Mouse (Mus musculus): ENCODE measurements at regions not wholly inside any gene's neighbourhood (a gene's known extent, or its start where the extent isn't known, plus 50 kb on each side); places are given as distances from the start of the nearest gene placed in this dataset.
A peak's percentile ranks its signal among the peaks of the same experiment; 100 is the strongest.

GRCm38 (mm10) chr3:73572661-73573060 is 135.6 kb downstream of the Bche start:
- H3K27me3 ChIP-seq (ENCODE audit: control insufficient read depth, insufficient read depth, low read length), result no peaks in the 10 kb centered on the region
- H3K27ac ChIP-seq (ENCODE audit: low read length), result no peak overlapping the region
- no peaks in the 10 kb centered on the region for H3K36me3 ChIP-seq (ENCODE audit: control insufficient read depth, insufficient read depth, low read length)
- H3K9ac ChIP-seq (ENCODE audit: low read length), result no peak overlapping the region
- H3K4me2 ChIP-seq (ENCODE audit: low read depth, low read length), result no peak overlapping the region
- H3K4me1 ChIP-seq (ENCODE audit: control insufficient read depth, insufficient read depth, low read length), result no peaks in the 10 kb centered on the region
- H3K9me3 ChIP-seq (replicated peaks; ENCODE audit: control insufficient read depth, low read length), result no peaks in the 10 kb centered on the region
- ATAC-seq (ENCODE audit: insufficient read depth, low FRiP score), result no peak
- H3K4me3 ChIP-seq (replicated peaks; ENCODE audit: low read length), result no peak overlapping the region

GRCm38 (mm10) chr3:73569286-73569685 is 138.9 kb downstream of the Bche start:
- no peaks in the 10 kb centered on the region for H3K9me3 ChIP-seq (replicated peaks; ENCODE audit: control insufficient read depth, low read length)
- H3K27ac ChIP-seq (ENCODE audit: low read length), result no peak overlapping the region
- no peaks in the 10 kb centered on the region for H3K27me3 ChIP-seq (ENCODE audit: control insufficient read depth, insufficient read depth, low read length)
- ATAC-seq (ENCODE audit: insufficient read depth, low FRiP score), result peak; percentile 58; the same call in 1 of the 2 replicates
- 46% methylated on average over 3 of the region's 3 CpGs for WGBS
- no peak overlapping the region for H3K9ac ChIP-seq (ENCODE audit: low read length)
- no peak overlapping the region for H3K4me3 ChIP-seq (replicated peaks; ENCODE audit: low read length)
- H3K36me3 ChIP-seq (ENCODE audit: control insufficient read depth, insufficient read depth, low read length), result no peaks in the 10 kb centered on the region
- no peak overlapping the region for H3K4me2 ChIP-seq (ENCODE audit: low read depth, low read length)
- no peaks in the 10 kb centered on the region for H3K4me1 ChIP-seq (ENCODE audit: control insufficient read depth, insufficient read depth, low read length)

All from stomach, embryonic 16.5 days (tissue).